Mouse (Mus musculus): ENCODE measurements around the gene Slain1. TPM values are rescaled to one million over a fixed set of nuclear protein-coding genes. Genes with fewer than 3 reads are reported as not detected.

Gene Slain1
- polyA plus RNA-seq, 1 experiment from 2014 or later: 19.9 TPM

DNA sequence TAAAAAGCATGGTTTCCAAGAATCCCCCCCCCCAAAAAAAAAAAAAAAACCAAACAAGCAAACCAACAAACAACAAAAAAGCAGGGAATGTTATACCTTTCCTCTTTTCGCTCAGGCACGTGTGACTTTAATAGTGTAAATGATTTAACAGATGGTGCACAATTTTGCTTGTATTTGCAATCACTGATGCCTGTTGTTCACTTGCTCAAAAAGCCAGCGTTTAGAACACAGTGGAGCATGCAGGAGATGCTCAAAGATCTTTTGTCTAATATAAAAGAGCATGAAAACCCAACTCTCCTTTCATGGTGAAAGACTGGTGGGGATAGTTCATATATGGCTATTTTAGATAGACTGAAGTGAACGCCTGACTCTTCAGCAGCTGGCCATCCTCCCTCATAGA is 726 bp upstream of the Slain1 start:
- no peak overlapping the region for H3K9ac ChIP-seq
- H3K4me3 ChIP-seq: no peak overlapping the region
- no peaks in the 10 kb centered on the region for H3K9me3 ChIP-seq (replicated peaks)
- H3K36me3 ChIP-seq: no peaks in the 10 kb centered on the region
- 37% methylated on average over 4 of the region's 4 CpGs for WGBS
- no peaks in the 10 kb centered on the region for H3K27me3 ChIP-seq
- ATAC-seq (ENCODE audit: low FRiP score): no peak
- peaks cover 30% of the 10 kb centered on the region for H3K4me1 ChIP-seq
- H3K27ac ChIP-seq: 0 out of 2 replicates have a peak overlapping the region, but pooled peaks have one; percentile 96
- peak overlapping the region; percentile 66 for H3K4me2 ChIP-seq (replicated peaks)

DNA sequence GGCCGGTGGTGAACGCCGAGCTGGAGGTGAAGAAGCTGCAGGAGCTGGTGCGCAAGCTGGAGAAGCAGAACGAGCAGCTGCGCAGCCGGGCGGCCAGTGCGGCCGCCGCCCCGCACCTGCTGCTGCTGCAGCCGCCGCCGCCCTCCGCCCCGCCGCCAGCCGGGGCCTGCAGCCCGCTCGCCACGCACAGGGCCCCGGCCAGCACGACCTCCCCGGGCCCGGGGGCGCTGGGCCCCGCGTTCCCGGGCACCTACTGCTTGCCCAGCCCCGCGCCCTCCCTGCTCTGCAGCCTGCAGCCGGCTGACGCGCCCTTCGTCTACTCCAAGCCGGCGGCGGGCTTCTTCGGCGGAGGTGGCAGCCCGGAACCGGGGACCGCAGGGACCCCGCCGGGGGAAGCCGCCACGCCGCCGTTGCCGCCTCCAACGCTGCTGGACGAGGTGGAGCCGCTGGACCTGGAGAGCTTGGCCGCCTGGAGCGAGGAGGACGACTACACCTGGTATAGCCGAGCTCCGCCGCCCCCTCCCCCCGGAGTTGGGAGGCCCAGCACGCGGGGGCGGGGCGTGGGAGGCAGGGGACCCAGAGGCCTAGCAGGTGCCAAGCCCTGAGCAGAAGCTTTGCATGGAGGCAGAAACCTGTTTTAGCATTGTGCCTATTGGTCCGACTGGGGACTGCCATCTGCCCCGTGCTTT is 529 bp downstream of the Slain1 start:
- Histone ChIP-seq H3K4me2 (replicated peaks) (peak overlapping the region; percentile 66), H3K9ac (peak overlapping the region; percentile 97)
- peak; percentile 78 for ATAC-seq (ENCODE audit: low FRiP score)

DNA sequence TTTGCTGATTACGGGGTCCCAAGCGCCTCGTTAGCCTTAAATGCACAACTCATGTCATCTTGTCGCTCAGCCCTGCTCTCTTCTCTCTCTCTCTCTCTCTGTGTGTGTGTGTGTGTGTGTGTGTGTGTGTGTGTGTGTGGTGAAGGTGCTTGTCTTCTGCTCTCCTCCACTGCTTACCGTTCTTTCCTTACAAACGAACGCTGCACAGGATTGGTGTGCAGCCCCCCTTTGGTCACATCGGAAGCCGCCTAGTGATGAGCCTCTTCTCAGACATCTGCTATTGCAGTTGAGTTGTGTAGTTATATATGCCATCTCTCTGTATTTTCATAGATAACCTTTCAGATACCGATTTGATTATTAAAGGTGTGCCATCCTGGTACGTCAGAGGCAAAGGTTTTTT is 1.1 kb downstream of the Slain1 start:
- peak; percentile 29 for ATAC-seq (ENCODE audit: low FRiP score)
- Histone ChIP-seq H3K4me2 (replicated peaks) (peak overlapping the region; percentile 66), H3K4me1 (peaks cover 38% of the 10 kb centered on the region), H3K9me3 (replicated peaks) (no peaks in the 10 kb centered on the region), H3K36me3 (no peaks in the 10 kb centered on the region), H3K27me3 (no peaks in the 10 kb centered on the region), H3K27ac (peak overlapping the region; percentile 96), H3K9ac (peak overlapping the region; percentile 97), H3K4me3 (peak overlapping the region; percentile 76)
- WGBS: 4% methylated on average over 11 of the region's 11 CpGs

More for the DNA sequence above, 529 bp downstream of the Slain1 start:
- Histone ChIP-seq H3K4me3 (peak overlapping the region; percentile 76), H3K4me1 (peaks cover 34% of the 10 kb centered on the region), H3K9me3 (replicated peaks) (no peaks in the 10 kb centered on the region), H3K27me3 (no peaks in the 10 kb centered on the region), H3K27ac (peak overlapping the region; percentile 96), H3K36me3 (no peaks in the 10 kb centered on the region)
- under 1% methylated on average over 52 of the region's 67 CpGs for WGBS

DNA sequence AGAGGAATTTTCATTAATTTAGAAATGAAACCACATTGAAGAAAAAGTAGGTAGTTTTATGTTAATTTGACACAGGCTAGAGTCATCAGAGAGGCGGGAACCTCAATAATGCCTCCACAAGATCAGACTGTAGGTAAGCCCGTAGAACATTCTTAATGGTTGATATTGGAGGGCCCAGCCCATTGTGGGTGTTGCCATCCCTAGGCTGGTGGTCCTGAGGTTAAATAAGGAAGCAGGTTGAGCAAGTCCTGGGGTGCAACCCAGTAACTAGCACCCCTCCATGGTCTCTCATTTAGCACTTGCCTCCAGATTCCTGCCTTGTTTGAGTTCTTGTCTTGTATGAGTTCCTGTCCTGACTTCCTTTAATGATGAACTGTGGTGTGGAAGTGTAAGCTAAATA is 1.5 kb downstream of the Slain1 start:
- Histone ChIP-seq H3K27ac (no peak overlapping the region), H3K9ac (peak overlapping the region; percentile 97), H3K36me3 (no peaks in the 10 kb centered on the region), H3K9me3 (replicated peaks) (no peaks in the 10 kb centered on the region), H3K4me3 (peak overlapping the region; percentile 76), H3K4me2 (replicated peaks) (peak overlapping the region; percentile 66), H3K27me3 (no peaks in the 10 kb centered on the region), H3K4me1 (peaks cover 42% of the 10 kb centered on the region)
- ATAC-seq (ENCODE audit: low FRiP score): no peak
- 75% methylated on average over 2 of the region's 2 CpGs for WGBS

DNA sequence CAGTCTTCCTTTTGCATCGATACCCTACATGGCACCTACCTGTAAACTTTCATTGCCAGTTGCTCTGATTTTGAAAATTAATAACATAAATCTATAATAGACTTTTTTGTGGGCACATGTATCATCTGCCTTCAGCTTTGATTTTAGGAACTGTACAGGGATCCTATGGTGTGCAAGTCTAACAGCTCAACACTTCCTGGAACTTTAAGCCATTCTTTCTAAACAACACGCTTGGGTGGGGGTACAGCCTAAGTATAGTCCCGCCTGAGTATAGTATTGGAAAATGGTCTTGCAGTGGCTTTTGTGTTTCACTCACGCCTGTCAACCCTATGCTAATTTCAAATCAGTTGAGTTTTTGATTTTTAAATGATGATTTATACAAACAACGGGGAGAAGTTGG is 2.5 kb downstream of the Slain1 start:
- no peaks in the 10 kb centered on the region for H3K27me3 ChIP-seq
- H3K9ac ChIP-seq: no peak overlapping the region
- no peak overlapping the region for H3K27ac ChIP-seq
- WGBS: 80% methylated on average over 5 of the region's 5 CpGs
- no peak overlapping the region for H3K4me3 ChIP-seq
- H3K4me2 ChIP-seq (replicated peaks): peak overlapping the region; percentile 66
- peaks cover 42% of the 10 kb centered on the region for H3K4me1 ChIP-seq
- H3K9me3 ChIP-seq (replicated peaks): no peaks in the 10 kb centered on the region
- ATAC-seq (ENCODE audit: low FRiP score): no peak
- H3K36me3 ChIP-seq: 0 out of 2 replicates have a peak, but pooled peaks cover 2% of the 10 kb centered on the region

DNA sequence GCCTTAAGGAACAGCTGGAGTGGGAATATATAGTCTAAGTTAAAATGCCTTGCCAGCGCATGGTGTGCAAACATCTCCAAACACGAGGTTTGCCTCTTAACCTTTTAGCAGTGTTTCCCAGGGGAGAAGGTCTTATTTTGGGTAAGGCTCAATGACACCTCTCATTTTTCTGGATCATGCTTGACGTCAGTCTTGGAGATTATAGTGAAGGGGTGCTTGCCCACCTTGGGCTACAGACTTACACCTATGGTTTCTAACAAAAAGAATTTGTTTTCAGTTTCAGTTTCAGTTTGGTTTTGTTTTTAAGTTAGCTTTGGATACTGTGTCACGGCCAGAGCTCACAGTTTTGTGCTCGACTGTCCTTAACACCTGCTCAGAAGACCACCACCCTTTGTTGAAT is 3.8 kb downstream of the Slain1 start:
- H3K4me3 ChIP-seq: no peak overlapping the region
- ATAC-seq (ENCODE audit: low FRiP score): no peak
- no peak overlapping the region for H3K9ac ChIP-seq
- peaks cover 14% of the 10 kb centered on the region for H3K36me3 ChIP-seq
- H3K4me1 ChIP-seq: peaks cover 38% of the 10 kb centered on the region
- WGBS: 56% methylated on average over 5 of the region's 5 CpGs
- H3K9me3 ChIP-seq (replicated peaks): no peaks in the 10 kb centered on the region
- no peaks in the 10 kb centered on the region for H3K27me3 ChIP-seq
- H3K27ac ChIP-seq: no peak overlapping the region
- no peak overlapping the region for H3K4me2 ChIP-seq (replicated peaks)

DNA sequence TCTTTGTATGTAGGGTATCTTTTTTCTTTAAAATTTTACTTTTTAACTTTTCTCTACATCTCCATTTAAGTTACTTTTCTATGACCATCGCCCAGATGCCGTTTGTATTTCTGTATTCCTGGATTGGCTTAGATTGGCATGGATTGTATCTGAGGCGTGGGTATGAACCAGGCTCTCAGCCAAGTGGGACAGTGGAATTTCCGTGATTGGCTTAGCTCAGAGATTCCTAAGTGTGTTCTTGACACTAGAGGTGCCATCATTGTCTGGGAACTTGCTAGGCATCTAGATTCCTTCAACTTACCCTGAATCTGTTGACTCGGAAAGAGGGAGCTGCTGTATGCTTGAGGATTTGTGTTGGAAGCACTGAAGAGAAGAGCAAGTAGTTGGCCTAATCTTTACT is 5.4 kb downstream of the Slain1 start:
- Histone ChIP-seq H3K9ac (no peak overlapping the region), H3K27ac (no peak overlapping the region), H3K4me3 (no peak overlapping the region), H3K9me3 (replicated peaks) (no peaks in the 10 kb centered on the region), H3K4me1 (peaks cover 28% of the 10 kb centered on the region), H3K36me3 (peaks cover 19% of the 10 kb centered on the region), H3K27me3 (no peaks in the 10 kb centered on the region), H3K4me2 (replicated peaks) (no peak overlapping the region)
- 81% methylated on average over 5 of the region's 5 CpGs for WGBS
- no peak for ATAC-seq (ENCODE audit: low FRiP score)

DNA sequence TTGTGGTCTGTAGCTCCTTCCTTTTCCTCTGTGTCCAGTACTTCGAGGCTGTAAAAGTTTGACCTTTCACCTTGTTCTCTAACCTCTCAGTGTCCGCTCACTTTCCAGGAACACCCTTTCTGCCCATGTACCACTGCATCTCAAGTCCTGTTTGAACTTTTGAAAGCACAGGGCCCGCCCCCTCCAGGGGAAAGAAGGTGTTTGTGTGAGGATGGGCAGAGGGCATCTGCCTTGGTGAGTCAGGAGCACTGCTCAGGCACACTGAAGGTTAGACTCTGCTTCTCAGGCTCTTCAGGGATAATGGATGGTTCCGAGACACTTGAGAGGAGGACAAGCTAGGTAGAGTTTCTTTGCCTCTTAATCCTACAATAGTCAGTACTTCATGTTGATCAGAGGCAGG is 7.8 kb downstream of the Slain1 start:
- Histone ChIP-seq H3K9ac (no peak overlapping the region), H3K9me3 (replicated peaks) (no peaks in the 10 kb centered on the region), H3K36me3 (peaks cover 20% of the 10 kb centered on the region), H3K4me2 (replicated peaks) (no peak overlapping the region), H3K27me3 (no peaks in the 10 kb centered on the region), H3K4me3 (no peak overlapping the region), H3K27ac (no peak overlapping the region), H3K4me1 (peaks cover 19% of the 10 kb centered on the region)
- ATAC-seq (ENCODE audit: low FRiP score): no peak
- 83% methylated on average over 4 of the region's 4 CpGs for WGBS

DNA sequence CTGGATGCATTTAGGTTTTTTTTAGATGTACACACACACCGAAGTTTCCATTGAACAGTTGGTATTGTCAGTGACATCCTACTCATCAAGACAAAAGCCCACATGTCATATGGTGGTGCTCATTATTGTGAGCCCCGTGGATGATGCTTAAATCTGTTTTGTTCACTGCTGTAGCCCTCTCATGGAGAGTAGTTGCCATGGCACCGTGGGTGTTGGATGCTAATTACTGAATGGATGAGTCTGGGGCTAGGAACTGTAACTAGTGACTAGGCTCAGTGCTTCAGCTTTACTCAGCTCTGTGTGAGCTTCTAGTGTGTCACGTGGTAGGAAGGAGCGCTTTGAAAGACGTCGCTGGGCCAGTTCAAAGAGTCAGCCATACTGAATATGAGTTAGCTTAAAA is 13.0 kb downstream of the Slain1 start:
- Histone ChIP-seq H3K4me1 (peaks cover 7% of the 10 kb centered on the region; the same call in 1 of the 2 replicates), H3K9me3 (replicated peaks) (no peaks in the 10 kb centered on the region), H3K9ac (no peak overlapping the region), H3K27me3 (no peaks in the 10 kb centered on the region), H3K36me3 (peaks cover 13% of the 10 kb centered on the region), H3K27ac (no peak overlapping the region), H3K4me2 (replicated peaks) (no peak overlapping the region), H3K4me3 (no peak overlapping the region)
- ATAC-seq (ENCODE audit: low FRiP score): 0 out of 2 replicates have a peak, but pooled peaks have one; percentile 66
- WGBS: 63% methylated on average over 7 of the region's 7 CpGs

DNA sequence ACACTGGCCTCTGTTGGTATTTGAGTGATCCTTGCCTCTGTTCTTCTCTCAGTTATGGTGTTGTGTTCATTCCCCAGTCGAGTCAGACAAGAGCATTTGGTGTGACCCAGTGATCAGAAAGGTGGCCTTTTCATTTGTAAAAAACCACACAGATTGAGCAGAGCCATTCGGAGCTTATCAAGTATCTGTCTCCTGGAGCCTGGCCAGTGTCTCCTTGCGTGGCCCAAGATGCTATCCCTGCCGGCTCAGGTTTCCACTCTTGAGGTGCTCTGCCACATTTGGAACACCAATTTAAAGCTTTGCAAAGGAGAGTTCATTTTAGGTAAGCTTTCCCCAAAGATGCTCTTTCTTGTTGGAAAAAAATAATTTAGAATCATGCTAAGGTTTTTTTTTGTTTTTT is 14.4 kb downstream of the Slain1 start:
- WGBS: 75% methylated on average over 4 of the region's 4 CpGs
- peaks cover 6% of the 10 kb centered on the region; the same call in 1 of the 2 replicates for H3K36me3 ChIP-seq
- no peaks in the 10 kb centered on the region for H3K27me3 ChIP-seq
- no peak overlapping the region for H3K4me2 ChIP-seq (replicated peaks)
- H3K27ac ChIP-seq: no peak overlapping the region
- no peak overlapping the region for H3K9ac ChIP-seq
- ATAC-seq (ENCODE audit: low FRiP score): no peak
- H3K4me3 ChIP-seq: no peak overlapping the region
- no peaks in the 10 kb centered on the region for H3K9me3 ChIP-seq (replicated peaks)
- H3K4me1 ChIP-seq: peaks cover 7% of the 10 kb centered on the region; the same call in 1 of the 2 replicates

DNA sequence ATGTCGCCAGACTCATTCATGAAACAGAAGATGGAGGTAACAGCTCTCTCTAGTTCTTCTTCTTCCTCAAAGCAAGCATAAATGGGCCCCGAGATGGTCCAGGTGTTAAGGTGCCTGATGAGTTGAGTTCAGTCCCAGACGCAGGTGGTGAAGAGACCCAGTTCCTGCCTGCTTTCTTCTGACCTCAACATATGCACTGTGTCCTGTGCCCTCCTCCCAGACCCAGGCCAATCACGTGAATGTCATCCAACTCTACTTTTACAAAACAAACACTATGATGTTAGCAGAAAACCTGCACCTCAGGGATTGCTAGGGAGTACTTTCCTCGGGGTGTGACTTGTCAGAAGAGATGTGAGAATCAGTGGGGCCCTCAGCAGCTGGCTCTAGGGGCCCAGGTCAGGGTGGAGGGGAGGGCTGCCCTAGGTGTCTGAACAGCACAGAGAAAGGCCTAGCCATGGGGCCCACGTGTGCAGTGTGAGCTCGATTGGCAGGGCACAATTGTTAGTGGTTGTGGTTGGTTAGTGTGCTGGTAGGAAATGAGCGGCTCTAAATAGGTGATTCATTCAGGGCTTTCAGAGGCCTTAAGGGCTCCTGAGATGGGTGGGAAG is 16.4 kb downstream of the Slain1 start:
- Histone ChIP-seq H3K9me3 (replicated peaks) (peaks cover 4% of the 10 kb centered on the region; the same call in 1 of the 2 replicates), H3K4me2 (replicated peaks) (no peak overlapping the region), H3K27ac (no peak overlapping the region), H3K4me1 (peaks cover 7% of the 10 kb centered on the region; the same call in 1 of the 2 replicates), H3K27me3 (no peaks in the 10 kb centered on the region), H3K36me3 (peaks cover 9% of the 10 kb centered on the region), H3K9ac (no peak overlapping the region), H3K4me3 (no peak overlapping the region)
- 79% methylated on average over 8 of the region's 8 CpGs for WGBS
- no peak for ATAC-seq (ENCODE audit: low FRiP score)

DNA sequence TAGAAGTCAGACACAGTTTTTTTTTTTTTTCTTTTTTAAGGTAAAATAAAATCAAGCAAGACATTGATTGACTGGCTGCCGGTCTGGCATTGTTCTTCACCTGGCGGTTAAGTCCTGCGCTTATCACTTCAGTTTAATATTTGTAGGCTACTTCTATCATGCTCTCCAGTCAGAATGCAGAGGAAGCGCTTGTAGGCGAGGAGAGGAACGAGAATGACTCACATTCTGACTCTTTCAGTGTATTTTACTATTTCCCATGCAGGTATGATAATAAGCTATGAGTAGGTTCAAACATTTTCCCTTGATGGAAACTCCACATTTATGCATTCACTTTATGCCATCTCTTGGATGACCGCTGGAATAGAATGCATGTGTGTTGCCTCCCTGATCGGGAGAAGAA is 17.0 kb downstream of the Slain1 start:
- Histone ChIP-seq H3K4me3 (no peak overlapping the region), H3K27me3 (no peaks in the 10 kb centered on the region), H3K9me3 (replicated peaks) (peaks cover 6% of the 10 kb centered on the region; the same call in 1 of the 2 replicates), H3K36me3 (peaks cover 10% of the 10 kb centered on the region), H3K4me2 (replicated peaks) (no peak overlapping the region), H3K4me1 (peaks cover 7% of the 10 kb centered on the region; the same call in 1 of the 2 replicates), H3K27ac (no peak overlapping the region), H3K9ac (no peak overlapping the region)
- 96% methylated on average over 8 of the region's 8 CpGs for WGBS
- ATAC-seq (ENCODE audit: low FRiP score): no peak
